Mouse (Mus musculus) megakaryocyte-erythroid progenitor cell, adult 5-6 weeks (primary cell): ENCODE measurements around the gene Smg8. TPM values are rescaled to one million over a fixed set of nuclear protein-coding genes. Genes with fewer than 3 reads are reported as not detected.
"Not testable (repeated sequence)": the region's sequence is repeated elsewhere in the genome, so short reads cannot be mapped to it uniquely, and the experiment has no call there.

Experiments used
- ATAC-seq: replicated peaks from 2 replicates; pipeline ENCODE4 v1.8.0; 2016; ENCODE audit warnings: mild to moderate bottlenecking, inconsistent platforms; ENCODE audit not compliant: severe bottlenecking, poor library complexity, low FRiP score, low TSS enrichment
- total RNA-seq, 2 experiments: library from RNA; stranded (forward) in 1 of 2; stranded (reverse) in 1 of 2; fragments of 200-1000, 215-1000 nt in 1 of 2; fragments of >200 nt in 1 of 2; fragmentation: Nextera tagmentation in 1 of 2; gene quantifications; 2 replicates each; pipeline ENCODE4 v1.2.3; 2014 to 2017

The Smg8 gene
- total RNA-seq, 2 experiments from 2014 or later, result 14.3 to 32.5 TPM

DNA sequence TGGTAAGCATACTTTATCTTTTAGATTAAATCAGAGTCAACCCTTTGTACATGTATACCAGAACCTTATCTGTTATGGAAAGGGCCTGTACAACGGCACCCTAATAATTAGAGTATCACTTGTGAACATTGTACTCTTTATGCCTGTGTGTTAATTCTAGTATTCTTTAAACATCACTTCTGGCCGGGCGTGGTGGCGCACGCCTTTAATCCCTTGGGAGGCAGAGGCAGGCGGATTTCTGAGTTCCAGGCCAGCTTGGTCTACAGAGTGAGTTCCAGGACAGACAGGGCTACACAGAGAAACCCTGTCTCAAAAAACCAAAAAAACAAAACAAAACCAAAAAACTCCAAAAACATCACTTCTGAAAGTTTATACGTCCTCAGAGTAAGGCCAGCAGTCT lies 37.7 kb downstream of the Smg8 start:
- ATAC-seq, result not testable (repeated sequence)

- ATAC-seq, result no peak
These were observed 39.6 kb downstream of the Smg8 start for GRCm38 (mm10) chr11:87046968-87047367.

GRCm38 (mm10) chr11:87043052-87043451 lies 43.5 kb downstream of the Smg8 start:
- no peak for ATAC-seq

DNA sequence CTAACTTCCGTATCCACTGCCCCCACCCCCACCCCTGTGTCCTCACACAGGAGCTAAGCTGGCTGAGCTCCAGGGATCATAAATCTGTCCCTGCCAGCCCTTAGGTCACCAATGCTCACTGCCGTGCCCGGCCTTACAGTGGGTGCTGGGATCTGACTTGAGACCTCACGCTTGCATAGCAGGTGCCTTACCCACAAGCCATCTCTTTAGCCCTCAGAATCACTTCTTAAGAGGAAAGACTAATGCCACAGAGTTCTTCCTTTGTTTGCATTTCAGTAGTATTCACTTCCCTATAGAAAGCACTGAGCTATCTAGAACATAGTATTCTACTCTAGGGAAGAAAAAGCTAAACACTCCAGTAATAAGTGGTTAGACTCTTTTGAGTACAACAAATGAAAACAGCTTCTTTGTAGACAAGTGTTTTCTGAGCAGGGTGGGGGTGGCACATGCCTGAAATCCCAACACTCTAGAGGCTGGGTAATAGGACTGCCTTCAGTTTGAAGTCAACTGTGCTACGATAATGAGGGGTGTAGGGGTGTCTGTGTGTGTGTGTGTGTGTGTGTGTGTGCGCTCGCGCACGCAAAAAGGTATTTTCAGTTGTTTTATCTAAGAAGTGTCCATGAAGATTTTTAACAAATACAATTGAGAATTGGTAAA lies 47.1 kb downstream of the Smg8 start:
- no peak for ATAC-seq

- ATAC-seq, result 0 out of 2 replicates have a peak, but pooled peaks have one; percentile 41
These were observed 50.4 kb downstream of the Smg8 start for GRCm38 (mm10) chr11:87036180-87036579.

DNA sequence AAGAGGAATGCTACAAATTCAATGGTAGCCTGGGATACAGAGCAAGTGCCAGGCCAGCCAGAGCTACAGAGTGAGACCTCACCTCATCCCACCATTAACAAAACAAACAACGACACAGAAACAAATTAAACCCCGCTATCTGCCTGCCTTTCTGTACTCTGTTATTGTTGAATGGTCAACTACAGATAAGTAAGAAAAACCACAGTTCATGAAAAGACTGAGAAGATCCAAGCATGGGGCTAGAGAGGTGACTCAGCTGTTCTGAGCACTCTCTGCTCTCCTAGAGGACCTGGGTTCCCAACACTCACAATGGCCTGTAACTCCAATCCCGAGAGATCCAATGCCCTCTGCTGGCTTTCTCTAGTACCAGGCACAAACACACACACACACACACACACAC lies 58.4 kb downstream of the Smg8 start:
- ATAC-seq, result 0 out of 2 replicates have a peak, but pooled peaks have one; percentile 29

Other genes starting within 250 kb of the Smg8 start
- 0.79 and 1.0 TPM in 2 replicates for gene Ypel2, start 93.1 kb downstream of the Smg8 start, total RNA-seq (2014; fragmentation: Nextera tagmentation)
- 1.0 TPM in 2 replicates for gene Ypel2, start 93.1 kb downstream of the Smg8 start, total RNA-seq (2017)
- 4.6 and 4.9 TPM in 2 replicates for gene Gdpd1, start 12.7 kb downstream of the Smg8 start, total RNA-seq (2014; fragmentation: Nextera tagmentation)
- 6.4 and 7.4 TPM in 2 replicates for gene Gdpd1, start 12.7 kb downstream of the Smg8 start, total RNA-seq (2017)
- 16.6 and 16.8 TPM in 2 replicates for gene Prr11, start 21.9 kb upstream of the Smg8 start, total RNA-seq (2014; fragmentation: Nextera tagmentation)
- 8.1 and 11.4 TPM in 2 replicates for gene Prr11, start 21.9 kb upstream of the Smg8 start, total RNA-seq (2017)
- 29.4 and 31.8 TPM in 2 replicates for gene Ska2, start 22.5 kb upstream of the Smg8 start, total RNA-seq (2014; fragmentation: Nextera tagmentation)
- 16.7 and 31.6 TPM in 2 replicates for gene Ska2, start 22.5 kb upstream of the Smg8 start, total RNA-seq (2017)
- 42.7 and 48.9 TPM in 2 replicates for gene Trim37, start 40.3 kb upstream of the Smg8 start, total RNA-seq (2014; fragmentation: Nextera tagmentation)
- 76.3 and 80.2 TPM in 2 replicates for gene Trim37, start 40.3 kb upstream of the Smg8 start, total RNA-seq (2017)